Mouse (Mus musculus) liver, embryonic 16.5 days (tissue): Measurements from ENCODE around the gene Sfi1. TPM values are rescaled to one million over a fixed set of nuclear protein-coding genes. Genes with fewer than 3 reads are reported as not detected.
A peak's percentile ranks its signal among the peaks of the same experiment; 100 is the strongest.
"Not testable (repeated sequence)": the region's sequence is repeated elsewhere in the genome, so short reads cannot be mapped to it uniquely, and the experiment has no call there.

Experiments used
- ATAC-seq: fragments of 200-750 bp; cut with Nextera tagmentation; 2 replicates; pipeline ENCODE4 v1.8.0; 2017; ENCODE audit warnings: low read depth, mild to moderate bottlenecking, moderate number of reproducible peaks, moderate library complexity
- H3K27ac ChIP-seq: fragments of 300-500 bp; sonication (generic); 2 replicates; pipeline ENCODE4 v1.5.1; 2014; ENCODE audit warnings: mild to moderate bottlenecking, low read length
- H3K27me3 ChIP-seq: fragments of 300-500 bp; sonication (generic); 2 replicates; pipeline ENCODE4 v1.6.1; 2014; ENCODE audit warnings: low read depth, low read length, mixed read lengths; ENCODE audit not compliant: control insufficient read depth, insufficient read depth
- H3K36me3 ChIP-seq: fragments of 300-500 bp; sonication (generic); 2 replicates; pipeline ENCODE4 v1.6.1; 2014; ENCODE audit warnings: mild to moderate bottlenecking; ENCODE audit not compliant: control insufficient read depth, insufficient read depth
- H3K4me1 ChIP-seq: fragments of 300-500 bp; sonication (generic); 2 replicates; pipeline ENCODE4 v1.6.1; 2014; ENCODE audit warnings: low read depth, low read length, mixed read lengths; ENCODE audit not compliant: control insufficient read depth
- H3K4me2 ChIP-seq: fragments of 300-500 bp; sonication (generic); 2 replicates; pipeline ENCODE4 v1.6.1; 2014; ENCODE audit warnings: low read depth, low read length, mixed read lengths
- H3K4me3 ChIP-seq: fragments of 300-500 bp; sonication (generic); 2 replicates; pipeline ENCODE4 v1.5.1; 2014; ENCODE audit warnings: low read depth, mild to moderate bottlenecking, low read length
- H3K9ac ChIP-seq: fragments of 300-500 bp; sonication (generic); 2 replicates; pipeline ENCODE4 v1.6.1; 2014; ENCODE audit warnings: low read depth, low read length
- H3K9me3 ChIP-seq: fragments of 300-500 bp; sonication (generic); replicated peaks from 2 replicates; pipeline ENCODE4 v1.6.1; 2016; ENCODE audit warnings: low read length; ENCODE audit not compliant: control insufficient read depth
- WGBS: fragments of 180-500 bp; shearing (Covaris S2); extraction: QIAGEN DNeasy Blood & Tissue Kit; methylation state at CpG from one replicate; pipeline ENCODE4 v1.1.7; 2014; ENCODE audit not compliant: insufficient replicate concordance; 5-methylcytosine and 5-hydroxymethylcytosine counted together
- polyA plus RNA-seq: library from polyadenylated mRNA; unstranded; fragments of >200 nt; fragmentation: Nextera tagmentation; extraction: Ambion mirVana; gene quantifications from 2 replicates; pipeline ENCODE4 v1.2.1, GENCODE M21; 2015

Sfi1 gene
- polyA plus RNA-seq, 1 experiment from 2014 or later = 4.1 TPM

DNA sequence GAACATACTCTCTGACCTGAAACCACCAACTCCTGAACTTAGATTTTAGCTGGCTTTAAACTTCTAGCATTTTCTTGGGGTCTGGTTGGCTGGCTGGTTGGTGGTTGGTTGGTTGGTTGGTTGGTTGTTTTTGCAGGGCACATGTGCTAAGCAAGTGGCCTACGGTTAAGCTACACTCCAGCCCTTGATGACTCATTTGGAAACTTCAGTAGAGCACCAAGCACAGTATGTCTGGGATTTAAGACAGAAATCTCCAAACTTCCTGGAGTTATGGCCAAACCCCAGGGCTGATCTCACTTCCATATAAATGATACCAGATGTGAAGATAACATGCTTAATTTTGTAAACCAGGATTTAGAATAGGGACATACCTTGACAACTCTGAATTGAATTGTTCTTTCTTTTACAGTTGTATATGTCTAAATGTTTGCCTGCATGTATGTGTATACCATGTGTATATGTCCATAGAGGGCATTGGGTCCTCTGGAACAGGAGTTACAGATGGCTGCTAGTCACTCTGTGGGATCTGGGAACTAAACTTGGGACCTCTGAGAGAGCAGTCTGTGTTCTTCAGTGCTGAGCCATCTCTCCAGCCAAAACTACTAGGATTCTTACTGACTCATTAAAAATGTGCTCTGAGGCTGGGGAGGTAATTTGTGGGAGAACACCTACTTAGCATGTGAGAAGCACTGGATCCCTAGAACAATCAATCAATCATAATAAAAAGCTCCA is 39.4 kb downstream of the Sfi1 start:
- not testable (repeated sequence) for H3K4me2 ChIP-seq, H3K4me3 ChIP-seq, H3K9me3 ChIP-seq, H3K27me3 ChIP-seq, H3K9ac ChIP-seq, H3K4me1 ChIP-seq, H3K27ac ChIP-seq, H3K36me3 ChIP-seq
- ATAC-seq = peak; percentile 17
- WGBS = 53% methylated on average over 1 of the region's 1 CpGs

DNA sequence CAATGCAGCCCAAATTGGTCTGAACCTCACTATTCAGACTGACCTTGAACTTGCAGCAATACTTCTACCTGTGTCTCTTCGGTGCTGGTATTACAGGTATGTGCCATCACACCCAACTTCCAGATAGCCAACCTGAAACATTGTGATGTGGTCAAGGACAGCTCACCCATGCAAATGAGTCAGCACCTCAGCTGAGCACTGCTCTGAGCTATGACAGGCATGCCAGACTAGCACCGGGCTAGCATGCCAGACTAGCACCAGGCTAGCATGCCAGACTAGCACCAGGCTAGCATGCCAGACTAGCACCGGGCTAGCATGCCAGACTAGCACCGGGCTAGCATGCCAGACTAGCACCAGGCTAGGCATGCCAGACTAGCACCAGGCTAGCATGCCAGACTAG is 41.9 kb downstream of the Sfi1 start:
- H3K9ac ChIP-seq, H3K4me2 ChIP-seq: not testable (repeated sequence)
- WGBS = 73% methylated on average over 4 of the region's 4 CpGs

DNA sequence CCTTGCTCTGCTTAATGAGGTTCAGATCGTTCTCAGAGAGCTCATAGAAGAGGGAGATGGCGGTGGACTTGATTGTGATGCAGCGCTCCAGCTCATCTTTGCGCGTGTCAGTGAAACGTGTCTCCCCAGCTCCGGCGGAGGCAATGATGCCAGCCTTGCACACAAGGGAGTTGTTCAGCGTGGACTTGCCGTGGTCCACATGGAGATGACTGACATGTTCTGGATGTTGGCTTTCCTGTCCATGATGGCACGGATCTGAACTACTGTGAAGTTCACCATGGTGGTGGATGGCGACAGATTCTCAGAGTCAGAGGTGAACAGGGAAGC is 42.6 kb downstream of the Sfi1 start:
- H3K27me3 ChIP-seq, H3K27ac ChIP-seq, H3K36me3 ChIP-seq, H3K4me2 ChIP-seq, H3K9ac ChIP-seq, H3K4me1 ChIP-seq, H3K4me3 ChIP-seq, H3K9me3 ChIP-seq, ATAC-seq: not testable (repeated sequence)
- WGBS = 84% methylated on average over 12 of the region's 12 CpGs

More for the DNA sequence above, 41.9 kb downstream of the Sfi1 start:
- not testable (repeated sequence) for H3K4me1 ChIP-seq, H3K9me3 ChIP-seq, H3K36me3 ChIP-seq, H3K27me3 ChIP-seq, ATAC-seq, H3K27ac ChIP-seq, H3K4me3 ChIP-seq

GRCm38 (mm10) chr11:3150003-3150676 is 43.1 kb downstream of the Sfi1 start:
- not testable (repeated sequence) for H3K27ac ChIP-seq, H3K4me2 ChIP-seq, H3K27me3 ChIP-seq, H3K9me3 ChIP-seq, H3K9ac ChIP-seq, H3K4me3 ChIP-seq, H3K36me3 ChIP-seq, H3K4me1 ChIP-seq
- ATAC-seq = 0 out of 2 replicates have a peak, but pooled peaks have one; percentile 1
- 86% methylated on average over 24 of the region's 24 CpGs for WGBS

DNA sequence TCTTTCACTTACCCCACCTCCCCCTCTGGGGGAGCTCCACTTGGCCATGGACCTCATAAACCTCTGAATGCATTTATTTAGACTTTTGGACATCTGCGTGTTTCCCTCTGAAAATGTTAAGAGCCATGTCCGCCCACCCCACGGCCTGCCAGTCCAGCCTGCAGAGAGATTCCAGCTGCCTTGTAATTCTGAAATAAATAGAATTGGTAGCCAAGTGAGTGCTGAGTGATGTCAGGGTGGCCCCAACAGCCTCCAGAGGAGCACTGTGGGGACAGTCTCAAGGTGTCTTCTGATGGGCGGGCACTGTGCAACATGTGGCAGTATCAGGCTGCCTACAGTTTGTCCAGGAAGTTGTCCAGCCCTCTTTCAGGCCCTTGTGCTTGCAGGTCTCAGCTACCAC is 43.8 kb downstream of the Sfi1 start:
- WGBS = 89% methylated on average over 4 of the region's 4 CpGs
- ATAC-seq, H3K27ac ChIP-seq: not testable (repeated sequence)

DNA sequence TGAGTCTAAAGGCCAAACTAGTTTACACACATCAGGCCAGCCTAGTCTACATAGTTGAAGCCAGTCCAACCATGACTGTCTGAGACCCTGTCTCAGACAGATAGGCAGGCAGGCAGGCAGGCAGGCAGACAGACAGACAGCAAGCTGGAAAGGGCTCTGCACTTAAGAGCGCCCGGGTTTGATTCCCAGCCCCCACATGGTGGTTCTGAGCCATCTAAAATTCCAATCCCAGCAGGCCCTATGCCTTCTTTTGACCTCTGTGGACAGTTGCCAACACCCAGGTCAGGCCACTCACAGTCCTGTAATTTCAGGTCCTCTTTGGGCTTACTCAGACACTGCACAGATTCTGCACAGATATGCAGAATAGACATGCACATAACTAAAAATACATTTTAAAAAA is 46.5 kb downstream of the Sfi1 start:
- not testable (repeated sequence) for H3K9ac ChIP-seq, H3K27me3 ChIP-seq

More for the DNA sequence above, 43.8 kb downstream of the Sfi1 start:
- not testable (repeated sequence) for H3K9me3 ChIP-seq, H3K4me1 ChIP-seq, H3K4me3 ChIP-seq, H3K4me2 ChIP-seq, H3K36me3 ChIP-seq, H3K27me3 ChIP-seq, H3K9ac ChIP-seq

GRCm38 (mm10) chr11:3145359-3146165 is 47.7 kb downstream of the Sfi1 start:
- 70% methylated on average over 7 of the region's 9 CpGs for WGBS
- not testable (repeated sequence) for H3K4me3 ChIP-seq, ATAC-seq, H3K4me2 ChIP-seq, H3K4me1 ChIP-seq, H3K27me3 ChIP-seq, H3K9me3 ChIP-seq, H3K36me3 ChIP-seq, H3K27ac ChIP-seq, H3K9ac ChIP-seq

More for the DNA sequence above, 46.5 kb downstream of the Sfi1 start:
- not testable (repeated sequence) for H3K9me3 ChIP-seq, H3K4me1 ChIP-seq, H3K4me2 ChIP-seq, H3K36me3 ChIP-seq, H3K4me3 ChIP-seq, H3K27ac ChIP-seq, ATAC-seq
- WGBS = 79% methylated on average over 2 of the region's 2 CpGs

DNA sequence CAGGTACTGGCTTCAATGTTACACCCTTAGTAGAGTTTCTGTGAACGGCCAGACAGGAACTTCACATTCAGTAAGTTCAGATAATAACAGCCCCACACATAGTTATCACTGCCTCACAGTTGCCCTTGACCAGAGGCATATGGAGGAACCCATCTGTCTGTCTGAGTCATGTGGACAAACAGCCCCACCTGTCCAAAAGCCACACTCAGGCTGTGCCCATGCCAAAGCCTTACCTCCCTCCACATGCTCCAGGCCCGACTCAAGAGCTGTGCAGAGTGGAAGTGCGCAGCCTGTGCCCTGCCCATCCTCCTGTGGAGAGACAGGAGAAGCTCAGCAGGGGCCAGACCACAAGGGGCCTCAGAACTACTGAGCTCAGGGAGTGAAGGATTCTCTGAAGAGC is 49.3 kb downstream of the Sfi1 start:
- not testable (repeated sequence) for H3K27ac ChIP-seq, H3K9me3 ChIP-seq, H3K4me3 ChIP-seq, H3K27me3 ChIP-seq, H3K36me3 ChIP-seq, ATAC-seq, H3K4me2 ChIP-seq, H3K4me1 ChIP-seq, H3K9ac ChIP-seq
- WGBS = 45% methylated on average over 3 of the region's 3 CpGs

- not testable (repeated sequence) for H3K9me3 ChIP-seq, H3K27me3 ChIP-seq, H3K4me1 ChIP-seq, H3K36me3 ChIP-seq, H3K4me3 ChIP-seq, H3K27ac ChIP-seq, H3K9ac ChIP-seq, H3K4me2 ChIP-seq
- 75% methylated on average over 4 of the region's 5 CpGs for WGBS
- ATAC-seq = peak; percentile 42
These were observed 50.9 kb downstream of the Sfi1 start for GRCm38 (mm10) chr11:3142413-3142812.
